Mouse (Mus musculus) hindlimb bud, embryonic 11.5 days (tissue): Measurements from ENCODE around the gene Tmem274.

Experiments used
- DNase-seq: peaks from one replicate; pipeline ENCODE4 v3.0.0-alpha.2; 2012; ENCODE audit warnings: low read depth, low spot score; ENCODE audit errors: extremely low spot score

Tmem274 gene

GRCm38 (mm10) chr4:149521258-149521657 lies 44.1 kb downstream of the Tmem274 start:
- DNase-seq: no peak

DNA sequence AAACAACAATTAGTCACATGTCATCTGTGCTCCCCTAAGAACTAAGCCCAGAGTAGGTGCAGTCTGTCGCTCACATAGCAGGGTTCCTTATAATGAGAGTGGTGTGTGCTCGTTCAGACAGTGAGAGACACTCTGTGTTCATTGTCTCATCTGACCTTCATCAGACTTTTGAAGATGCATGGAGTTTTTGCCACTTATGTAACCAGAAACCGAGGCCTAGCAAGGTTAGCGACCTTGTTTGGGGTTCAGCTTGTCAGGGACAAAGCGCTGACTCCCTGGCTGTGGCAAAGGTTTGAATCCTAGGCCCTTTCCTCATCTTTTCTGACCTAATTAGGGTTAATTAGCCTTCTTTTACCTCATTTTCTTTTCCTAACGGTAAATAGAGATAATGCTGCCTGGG lies 46.8 kb downstream of the Tmem274 start:
- DNase-seq: no peak

DNA sequence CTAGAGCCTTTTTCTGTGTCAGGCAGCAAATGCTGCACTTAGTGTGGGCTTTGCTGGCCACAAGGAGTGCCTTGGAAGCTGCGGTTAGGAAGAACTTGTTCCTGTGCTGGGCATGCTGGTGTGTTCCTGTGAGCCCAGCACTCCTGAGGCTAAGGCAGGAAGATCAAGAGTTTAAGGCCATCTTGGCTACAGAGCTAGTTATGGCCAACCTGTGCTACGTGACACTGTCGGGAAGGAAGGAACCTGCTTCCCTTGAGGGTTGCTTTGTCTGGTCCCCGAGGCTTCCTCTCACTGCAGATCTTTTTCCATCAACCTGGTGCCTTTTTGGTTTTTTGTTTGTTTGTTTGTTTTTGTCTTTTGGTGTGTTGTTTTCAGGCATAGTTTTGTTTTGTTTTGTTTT lies 48.0 kb downstream of the Tmem274 start:
- DNase-seq: no peak

DNA sequence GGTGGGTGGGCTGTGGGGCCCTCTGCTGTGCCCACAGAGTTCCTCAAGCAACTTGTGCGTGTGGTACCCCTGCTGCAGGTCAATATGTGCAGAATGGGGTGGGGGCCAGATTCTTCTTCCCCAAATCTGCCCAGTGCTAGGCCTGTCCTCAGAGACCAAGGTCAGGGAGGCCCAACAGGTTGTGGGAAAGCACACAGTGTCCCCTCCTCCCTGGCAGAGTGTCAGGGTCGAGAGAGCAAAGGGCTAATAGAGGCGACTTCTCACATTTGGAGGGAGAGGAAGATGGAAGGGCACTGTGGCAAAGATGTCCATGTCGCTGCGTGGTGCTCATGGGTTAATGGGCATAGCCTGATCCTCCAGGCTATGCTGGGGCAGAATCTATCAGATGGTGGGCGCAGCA lies 48.6 kb downstream of the Tmem274 start:
- no peak for DNase-seq

DNA sequence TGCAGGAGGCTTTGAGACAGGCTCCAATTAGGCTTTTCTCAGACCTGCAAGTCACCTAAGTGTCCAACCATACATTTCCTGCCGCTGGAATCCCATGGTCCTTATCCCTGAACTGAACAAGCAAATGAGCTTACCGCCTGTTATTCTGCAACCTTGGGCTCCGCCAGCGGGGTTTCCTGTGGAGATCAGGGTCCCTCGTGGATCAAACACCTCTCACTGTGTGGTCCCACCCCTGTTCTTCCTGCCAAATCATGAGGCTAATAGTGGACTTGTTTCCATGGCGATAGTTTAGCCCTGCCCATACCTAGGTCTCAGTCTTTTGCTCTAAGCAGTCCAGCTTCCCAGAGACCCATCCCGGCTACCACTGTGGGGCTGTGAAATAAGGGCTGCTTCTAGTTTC lies 49.2 kb downstream of the Tmem274 start:
- DNase-seq: no peak

DNA sequence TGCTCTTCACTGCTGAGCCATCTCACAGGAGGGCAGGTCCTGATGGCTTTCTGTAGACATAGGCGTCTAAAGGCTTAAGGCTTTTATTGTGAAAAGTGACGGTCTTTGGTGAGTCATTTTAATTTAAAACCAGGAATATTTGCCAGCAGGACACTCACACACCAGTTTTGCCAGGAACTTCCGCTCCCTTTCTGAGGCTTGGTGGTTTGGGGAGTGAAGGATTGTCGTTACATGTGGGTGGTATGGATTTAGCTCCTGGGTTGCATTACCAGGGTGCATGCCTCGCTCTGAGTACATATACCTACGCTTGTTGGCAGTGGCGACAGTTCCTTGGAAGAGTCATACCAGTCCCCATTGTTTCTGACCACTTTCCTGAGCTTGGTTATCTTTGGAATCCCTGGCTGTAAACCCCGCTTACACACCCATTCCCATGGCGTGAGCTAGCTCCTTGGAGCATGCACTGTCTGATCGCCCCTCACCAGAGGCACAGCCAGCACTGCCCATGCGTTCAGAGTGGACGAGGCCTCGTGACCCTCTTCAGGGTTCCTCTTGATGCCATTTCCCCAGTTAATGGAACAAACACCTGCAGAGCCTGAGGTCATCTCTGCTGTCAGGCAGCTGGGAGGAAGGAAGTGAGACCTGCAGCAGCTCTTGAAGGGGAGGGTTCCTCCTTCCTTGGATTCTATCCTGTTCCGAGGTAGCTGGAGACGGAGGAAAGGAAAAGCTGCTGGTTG lies 50.6 kb downstream of the Tmem274 start:
- DNase-seq: no peak

GRCm38 (mm10) chr4:149529691-149530090 lies 52.5 kb downstream of the Tmem274 start:
- no peak for DNase-seq
